Mouse (Mus musculus) left cerebral cortex, adult 9 months (tissue): ENCODE data around the gene Galk1.
A peak's percentile ranks its signal among the peaks of the same experiment; 100 is the strongest.

Experiments used
- DNase-seq, 2 experiments: peaks; one replicate each; pipeline ENCODE4 v3.0.0; 2022; ENCODE audit warnings: low spot score in 2 of 2

Gene Galk1

GRCm38 (mm10) chr11:116012262-116012947 is at the start of gene Galk1:
TSS of gene Galk1 (minus strand) at chr11:116012719.
- DNase-seq, result peak; percentile 61 to 89

- peak; percentile 42 to 78 for DNase-seq
Observed at GRCm38 (mm10) chr11:116061641-116062415, 49.3 kb upstream of the Galk1 start.

- no peak for DNase-seq
Observed at GRCm38 (mm10) chr11:116060596-116060995, 48.1 kb upstream of the Galk1 start.

- no peak for DNase-seq
Observed at GRCm38 (mm10) chr11:116059691-116060025, 47.1 kb upstream of the Galk1 start.

GRCm38 (mm10) chr11:116058868-116059690 is 46.6 kb upstream of the Galk1 start:
- no peak for DNase-seq

GRCm38 (mm10) chr11:116058022-116058614 is 45.6 kb upstream of the Galk1 start:
- peak in 1 of 2 experiments; percentile 71 for DNase-seq

GRCm38 (mm10) chr11:116057237-116057881 is 44.8 kb upstream of the Galk1 start:
- DNase-seq, result no peak

- DNase-seq, result no peak
Observed at GRCm38 (mm10) chr11:116055873-116056272, 43.4 kb upstream of the Galk1 start.

- DNase-seq, result no peak
Observed at GRCm38 (mm10) chr11:116053510-116054229, 41.2 kb upstream of the Galk1 start.

GRCm38 (mm10) chr11:116050196-116050595 is 37.7 kb upstream of the Galk1 start:
- no peak for DNase-seq

GRCm38 (mm10) chr11:116049610-116050009 is 37.1 kb upstream of the Galk1 start:
- no peak for DNase-seq

GRCm38 (mm10) chr11:116045173-116045572 is 32.7 kb upstream of the Galk1 start:
- no peak for DNase-seq

GRCm38 (mm10) chr11:116043286-116043685 is 30.8 kb upstream of the Galk1 start:
- no peak for DNase-seq

GRCm38 (mm10) chr11:116042372-116043138 is 30.0 kb upstream of the Galk1 start:
- no peak for DNase-seq

- DNase-seq, result no peak
Observed at GRCm38 (mm10) chr11:116041833-116042232, 29.3 kb upstream of the Galk1 start.

GRCm38 (mm10) chr11:116040593-116040992 is 28.1 kb upstream of the Galk1 start:
- no peak for DNase-seq

GRCm38 (mm10) chr11:116037826-116038225 is 25.3 kb upstream of the Galk1 start:
- DNase-seq, result no peak

- no peak for DNase-seq
Observed at GRCm38 (mm10) chr11:116036671-116037070, 24.2 kb upstream of the Galk1 start.

- no peak for DNase-seq
Observed at GRCm38 (mm10) chr11:116034584-116034983, 22.1 kb upstream of the Galk1 start.
